Mouse (Mus musculus) liver, adult 2 months (tissue): Measurements from ENCODE around the gene Mmp7. TPM values are rescaled to one million over a fixed set of nuclear protein-coding genes. Genes with fewer than 3 reads are reported as not detected.

Experiments
- DNase-seq: peaks from one replicate; pipeline ENCODE4 v3.0.0-alpha.2; 2011; ENCODE audit warnings: low read depth, low spot score; ENCODE audit errors: extremely low read depth
- H3K27ac ChIP-seq: fragments of 200-500 bp; replicated peaks from 2 replicates; pipeline ENCODE4 v1.5.1; 2012; ENCODE audit warnings: low read depth, mild to moderate bottlenecking, control low read depth, inconsistent platforms, low read length; ENCODE audit not compliant: insufficient read depth
- H3K27me3 ChIP-seq: fragments of 200-500 bp; 2 replicates; pipeline ENCODE4 v1.6.1; 2012; ENCODE audit warnings: mild to moderate bottlenecking, moderate library complexity, low read length, inconsistent platforms; ENCODE audit not compliant: control insufficient read depth, insufficient read depth
- H3K36me3 ChIP-seq: fragments of 200-500 bp; 2 replicates; pipeline ENCODE4 v1.6.1; 2012; ENCODE audit warnings: low read length, inconsistent platforms; ENCODE audit not compliant: control insufficient read depth, insufficient read depth
- H3K4me1 ChIP-seq: fragments of 200-500 bp; 2 replicates; pipeline ENCODE4 v1.6.1; 2011; ENCODE audit warnings: low read length; ENCODE audit not compliant: control insufficient read depth, insufficient read depth
- H3K4me3 ChIP-seq: fragments of 200-500 bp; 2 replicates; pipeline ENCODE4 v1.5.1; 2011; ENCODE audit warnings: low read depth, mild to moderate bottlenecking, control low read depth, low read length, moderate library complexity; ENCODE audit not compliant: insufficient read depth
- H3K79me2 ChIP-seq: fragments of 200-500 bp; 2 replicates; pipeline ENCODE4 v1.6.1; 2012; ENCODE audit warnings: inconsistent platforms, mild to moderate bottlenecking, low read length, moderate library complexity; ENCODE audit not compliant: control insufficient read depth, insufficient read depth
- H3K9ac ChIP-seq: fragments of 200-500 bp; 2 replicates; pipeline ENCODE4 v1.6.1; 2012; ENCODE audit warnings: low read depth, mild to moderate bottlenecking, control low read depth, inconsistent platforms, low read length
- CTCF ChIP-seq: fragments of 200-500 bp; IDR thresholded peaks from 2 replicates; pipeline ENCODE4 v1.5.1; 2011; ENCODE audit warnings: low read depth, low read length, control low read depth
- POLR2A ChIP-seq: fragments of 200-500 bp; IDR thresholded peaks from 2 replicates; pipeline ENCODE4 v1.6.1; 2011; ENCODE audit warnings: low read length, control low read depth; ENCODE audit not compliant: insufficient read depth; ENCODE audit errors: extremely low read depth
- WGBS: fragments of 180-500 bp; shearing (Covaris S2); methylation state at CpG from one replicate; pipeline ENCODE4 v1.1.7; 2018; 5-methylcytosine and 5-hydroxymethylcytosine counted together
- polyA plus RNA-seq: library from polyadenylated mRNA; depleted of rRNA; stranded (reverse); fragments of >200 nt; gene quantifications from 2 replicates; pipeline ENCODE4 v1.2.3, GENCODE M21; 2012; rRNA removed
- total RNA-seq: library from RNA; depleted of rRNA; stranded (reverse); fragments of >200 nt; gene quantifications from 2 replicates; pipeline ENCODE4 v1.2.3, GENCODE M21; 2014; rRNA removed

The Mmp7 gene
- total and polyA plus RNA-seq, 2 experiments: 0.55 TPM; not detected in 1

DNA sequence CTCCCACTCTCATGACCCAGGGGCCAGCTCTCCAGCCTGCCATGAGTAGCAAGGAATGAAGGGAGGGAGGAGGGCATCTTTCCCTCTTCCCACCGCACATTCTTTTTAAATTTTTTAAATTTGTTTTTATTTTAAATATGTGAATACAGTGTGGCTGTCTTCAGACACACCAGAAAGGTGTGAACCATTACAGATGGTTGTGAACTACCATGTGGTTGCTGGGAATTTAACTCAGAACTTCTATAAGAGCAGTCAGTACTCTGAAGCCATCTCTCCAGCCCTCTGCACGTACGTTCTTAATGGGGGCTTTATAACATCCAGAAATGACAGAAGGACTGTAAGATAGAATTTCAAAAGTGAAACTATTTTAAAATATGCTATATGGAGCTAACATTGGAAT, 57.0 kb downstream of the Mmp7 start:
- H3K36me3 ChIP-seq: no peaks in the 10 kb centered on the region
- H3K4me1 ChIP-seq: no peaks in the 10 kb centered on the region
- H3K27me3 ChIP-seq: no peaks in the 10 kb centered on the region
- H3K27ac ChIP-seq: no peak overlapping the region
- no peaks in the 10 kb centered on the region for H3K79me2 ChIP-seq
- 91% methylated on average over 3 of the region's 3 CpGs for WGBS
- no peak overlapping the region for H3K4me3 ChIP-seq
- no peak for DNase-seq
- TF ChIP-seq POLR2A: no peak
- no peak for TF ChIP-seq CTCF
- H3K9ac ChIP-seq: no peak overlapping the region

Other genes with a start within 250 kb of the Mmp7 start
- 0.18 and 0.20 TPM in 2 replicates for gene Mmp3, start 246.3 kb upstream of the Mmp7 start, total RNA-seq
- gene Mmp3, start 246.3 kb upstream of the Mmp7 start, polyA plus RNA-seq: 0.09 TPM in 1 of 2 replicates, not detected in the other
- gene Mmp10, start 189.7 kb upstream of the Mmp7 start, total RNA-seq: not detected in 2 replicates
- gene Mmp10, start 189.7 kb upstream of the Mmp7 start, polyA plus RNA-seq: not detected in 2 replicates
- gene Mmp8, start 133.6 kb upstream of the Mmp7 start, total RNA-seq: under 0.01 and 0.07 TPM in 2 replicates
- gene Mmp8, start 133.6 kb upstream of the Mmp7 start, polyA plus RNA-seq: 0.09 TPM in 1 of 2 replicates, not detected in the other
- 0.87 and 1.1 TPM in 2 replicates for gene Mmp27, start 120.7 kb upstream of the Mmp7 start, total RNA-seq
- 0.07 TPM in 1 of 2 replicates, not detected in the other for gene Mmp27, start 120.7 kb upstream of the Mmp7 start, polyA plus RNA-seq
- under 0.01 TPM in 1 of 2 replicates, not detected in the other for gene Mmp20, start 63.9 kb upstream of the Mmp7 start, total RNA-seq
- gene Mmp20, start 63.9 kb upstream of the Mmp7 start, polyA plus RNA-seq: not detected in 2 replicates
- 26.9 and 29.5 TPM in 2 replicates for gene Tmem123, start 72.0 kb downstream of the Mmp7 start, total RNA-seq
- gene Tmem123, start 72.0 kb downstream of the Mmp7 start, polyA plus RNA-seq: 15.8 and 21.3 TPM in 2 replicates
- 25.4 and 28.8 TPM in 2 replicates for gene Birc2, start 145.0 kb downstream of the Mmp7 start, total RNA-seq
- 9.7 and 10.8 TPM in 2 replicates for gene Birc2, start 145.0 kb downstream of the Mmp7 start, polyA plus RNA-seq
- 20.3 and 23.7 TPM in 2 replicates for gene Birc3, start 181.1 kb downstream of the Mmp7 start, total RNA-seq
- 5.6 and 6.3 TPM in 2 replicates for gene Birc3, start 181.1 kb downstream of the Mmp7 start, polyA plus RNA-seq